Mouse (Mus musculus) kidney, embryonic 14.5 days (tissue): ENCODE measurements at regions not wholly inside any gene's neighbourhood (a gene's known extent, or its start where the extent isn't known, plus 50 kb on each side); places are given as distances from the start of the nearest gene placed in this dataset.

Source experiments
- ATAC-seq: fragments of 200-750 bp; cut with Nextera tagmentation; 2 replicates; pipeline ENCODE4 v1.8.0; 2017; ENCODE audit warnings: moderate number of reproducible peaks, mild to moderate bottlenecking, moderate TSS enrichment, moderate library complexity; ENCODE audit not compliant: low FRiP score, low TSS enrichment
- H3K27ac ChIP-seq: fragments of 300-500 bp; sonication (generic); 2 replicates; pipeline ENCODE4 v1.5.1; 2014; ENCODE audit warnings: low read depth, mild to moderate bottlenecking, low read length, moderate library complexity, mixed read lengths
- H3K27me3 ChIP-seq: fragments of 300-500 bp; sonication (generic); 2 replicates; pipeline ENCODE4 v1.6.1; 2014; ENCODE audit warnings: mild to moderate bottlenecking, low read length; ENCODE audit not compliant: control insufficient read depth, insufficient read depth
- H3K36me3 ChIP-seq: fragments of 300-500 bp; sonication (generic); 2 replicates; pipeline ENCODE4 v1.6.1; 2014; ENCODE audit warnings: low read length, mixed read lengths; ENCODE audit not compliant: control insufficient read depth, insufficient read depth
- H3K4me1 ChIP-seq: fragments of 300-500 bp; sonication (generic); 2 replicates; pipeline ENCODE4 v1.6.1; 2014; ENCODE audit warnings: low read length, mixed read lengths; ENCODE audit not compliant: control insufficient read depth, insufficient read depth
- H3K4me2 ChIP-seq: fragments of 300-500 bp; sonication (generic); replicated peaks from 2 replicates; pipeline ENCODE4 v1.6.1; 2014; ENCODE audit warnings: low read depth, mild to moderate bottlenecking, low read length
- H3K4me3 ChIP-seq: fragments of 300-500 bp; sonication (generic); 2 replicates; pipeline ENCODE4 v1.5.1; 2014; ENCODE audit warnings: mild to moderate bottlenecking, low read length
- H3K9ac ChIP-seq: fragments of 300-500 bp; sonication (generic); 2 replicates; pipeline ENCODE4 v1.6.1; 2014; ENCODE audit warnings: low read depth, mild to moderate bottlenecking, low read length, moderate library complexity
- H3K9me3 ChIP-seq: fragments of 300-500 bp; sonication (generic); 2 replicates; pipeline ENCODE4 v1.6.1; 2016; ENCODE audit warnings: low read length; ENCODE audit not compliant: control insufficient read depth
- WGBS: fragments of 180-500 bp; shearing (Covaris S2); extraction: QIAGEN DNeasy Blood & Tissue Kit; methylation state at CpG from one replicate; pipeline ENCODE4 v1.1.7; 2014; 5-methylcytosine and 5-hydroxymethylcytosine counted together

GRCm38 (mm10) chr7:111242646-111243045, 159.8 kb upstream of the Eif4g2 start:
- Histone ChIP-seq H3K4me1 (peaks cover 4% of the 10 kb centered on the region; the same call in 1 of the 2 replicates), H3K27ac (no peak overlapping the region), H3K4me2 (no peak overlapping the region), H3K9me3 (0 out of 2 replicates have a peak, but pooled peaks cover 4% of the 10 kb centered on the region), H3K27me3 (no peaks in the 10 kb centered on the region), H3K9ac (no peak overlapping the region), H3K36me3 (no peaks in the 10 kb centered on the region), H3K4me3 (no peak overlapping the region)
- 53% methylated on average over 10 of the region's 10 CpGs for WGBS
- no peak for ATAC-seq

- WGBS, result 53% methylated on average over 4 of the region's 4 CpGs
- no peaks in the 10 kb centered on the region for H3K27me3 ChIP-seq
- 0 out of 2 replicates have a peak, but pooled peaks cover 4% of the 10 kb centered on the region for H3K9me3 ChIP-seq
- H3K27ac ChIP-seq, result no peak overlapping the region
- no peaks in the 10 kb centered on the region for H3K36me3 ChIP-seq
- H3K4me3 ChIP-seq, result no peak overlapping the region
- no peak overlapping the region for H3K4me2 ChIP-seq
- no peak for ATAC-seq
- H3K4me1 ChIP-seq, result peaks cover 4% of the 10 kb centered on the region; the same call in 1 of the 2 replicates
- no peak overlapping the region for H3K9ac ChIP-seq
Measured at GRCm38 (mm10) chr7:111241538-111241937, 158.7 kb upstream of the Eif4g2 start.

GRCm38 (mm10) chr7:111240234-111240826, 157.5 kb upstream of the Eif4g2 start:
- H3K9ac ChIP-seq, result no peak overlapping the region

GRCm38 (mm10) chr7:111237819-111238218, 155.0 kb upstream of the Eif4g2 start:
- no peak for ATAC-seq
- no peak overlapping the region for H3K9ac ChIP-seq
- WGBS, result 48% methylated on average over 9 of the region's 9 CpGs
- no peak overlapping the region for H3K4me2 ChIP-seq
- H3K27ac ChIP-seq, result peak overlapping the region; percentile 39; the same call in 1 of the 2 replicates
- H3K9me3 ChIP-seq, result 0 out of 2 replicates have a peak, but pooled peaks cover 4% of the 10 kb centered on the region
- no peaks in the 10 kb centered on the region for H3K36me3 ChIP-seq
- H3K4me3 ChIP-seq, result no peak overlapping the region
- peaks cover 4% of the 10 kb centered on the region; the same call in 1 of the 2 replicates for H3K4me1 ChIP-seq
- H3K27me3 ChIP-seq, result no peaks in the 10 kb centered on the region

More at GRCm38 (mm10) chr7:111240234-111240826, 157.5 kb upstream of the Eif4g2 start:
- Histone ChIP-seq H3K36me3 (no peaks in the 10 kb centered on the region), H3K27me3 (no peaks in the 10 kb centered on the region), H3K9me3 (0 out of 2 replicates have a peak, but pooled peaks cover 4% of the 10 kb centered on the region), H3K4me2 (no peak overlapping the region), H3K27ac (no peak overlapping the region), H3K4me3 (no peak overlapping the region), H3K4me1 (peaks cover 4% of the 10 kb centered on the region; the same call in 1 of the 2 replicates)
- 40% methylated on average over 9 of the region's 9 CpGs for whole genome bisulfite sequencing
- no peak; the same call in 1 of the 2 replicates for ATAC-seq

GRCm38 (mm10) chr7:111230630-111231029, 147.8 kb upstream of the Eif4g2 start:
- ATAC-seq, result no peak
- no peak overlapping the region for H3K9ac ChIP-seq

GRCm38 (mm10) chr7:111227082-111227481, 144.3 kb upstream of the Eif4g2 start:
- Histone ChIP-seq H3K36me3 (no peaks in the 10 kb centered on the region), H3K4me3 (no peak overlapping the region), H3K27me3 (no peaks in the 10 kb centered on the region), H3K4me2 (no peak overlapping the region), H3K4me1 (no peaks in the 10 kb centered on the region), H3K27ac (no peak overlapping the region), H3K9me3 (no peaks in the 10 kb centered on the region), H3K9ac (no peak overlapping the region)
- 80% methylated on average over 3 of the region's 3 CpGs for WGBS
- no peak for ATAC-seq

More at GRCm38 (mm10) chr7:111230630-111231029, 147.8 kb upstream of the Eif4g2 start:
- Histone ChIP-seq H3K36me3 (no peaks in the 10 kb centered on the region), H3K9me3 (no peaks in the 10 kb centered on the region), H3K27me3 (no peaks in the 10 kb centered on the region), H3K4me1 (no peaks in the 10 kb centered on the region), H3K27ac (no peak overlapping the region), H3K4me2 (no peak overlapping the region), H3K4me3 (no peak overlapping the region)
- WGBS, result 82% methylated on average over 2 of the region's 2 CpGs

GRCm38 (mm10) chr7:111226026-111226656, 143.3 kb upstream of the Eif4g2 start:
- no peak overlapping the region for H3K27ac ChIP-seq
- no peak overlapping the region for H3K4me2 ChIP-seq
- WGBS, result 77% methylated on average over 1 of the region's 1 CpGs
- H3K4me3 ChIP-seq, result no peak overlapping the region
- H3K36me3 ChIP-seq, result no peaks in the 10 kb centered on the region
- H3K4me1 ChIP-seq, result no peaks in the 10 kb centered on the region
- no peaks in the 10 kb centered on the region for H3K9me3 ChIP-seq
- H3K27me3 ChIP-seq, result no peaks in the 10 kb centered on the region
- ATAC-seq, result no peak
- no peak overlapping the region for H3K9ac ChIP-seq

GRCm38 (mm10) chr7:111215586-111215985, 132.8 kb upstream of the Eif4g2 start:
- H3K36me3 ChIP-seq, result no peaks in the 10 kb centered on the region
- no peak overlapping the region for H3K4me3 ChIP-seq
- 83% methylated on average over 5 of the region's 5 CpGs for WGBS
- no peak overlapping the region for H3K4me2 ChIP-seq
- no peak overlapping the region for H3K27ac ChIP-seq
- H3K4me1 ChIP-seq, result no peaks in the 10 kb centered on the region
- H3K9ac ChIP-seq, result no peak overlapping the region
- H3K9me3 ChIP-seq, result no peaks in the 10 kb centered on the region; the same call in 1 of the 2 replicates
- H3K27me3 ChIP-seq, result no peaks in the 10 kb centered on the region
- ATAC-seq, result no peak

- H3K9me3 ChIP-seq, result no peaks in the 10 kb centered on the region
- ATAC-seq, result no peak
- H3K4me2 ChIP-seq, result no peak overlapping the region
- H3K27ac ChIP-seq, result no peak overlapping the region
- no peak overlapping the region for H3K4me3 ChIP-seq
- no peak overlapping the region for H3K9ac ChIP-seq
- WGBS, result 90% methylated on average over 6 of the region's 6 CpGs
- no peaks in the 10 kb centered on the region for H3K36me3 ChIP-seq
- no peaks in the 10 kb centered on the region for H3K27me3 ChIP-seq
- H3K4me1 ChIP-seq, result no peaks in the 10 kb centered on the region
Measured at GRCm38 (mm10) chr7:111214226-111214906, 131.5 kb upstream of the Eif4g2 start.
